Mouse (Mus musculus) adrenal gland, adult 8-10 months (tissue): ENCODE results near the gene Prokr2. TPM values are rescaled to one million over a fixed set of nuclear protein-coding genes. Genes with fewer than 3 reads are reported as not detected.
A peak's percentile ranks its signal among the peaks of the same experiment; 100 is the strongest.

Experiments
- DNase-seq: peaks from one replicate; pipeline ENCODE4 v3.0.0; 2022
- total RNA-seq, 4 experiments: library from RNA; stranded (reverse); gene quantifications; 2 replicates each; pipeline ENCODE4 v1.2.4; 2022

Prokr2 gene
- total RNA-seq: under 1 TPM in 1 of 4 experiments, not detected in 3; 0.07 TPM

- no peak for DNase-seq
These were observed at the start of gene Prokr2 for GRCm38 (mm10) chr2:132385194-132385838. Prokr2 (minus strand) TSS chr2:132385447.

- DNase-seq: no peak
These were observed 42.1 kb upstream of the Prokr2 start for GRCm38 (mm10) chr2:132427160-132427941.

GRCm38 (mm10) chr2:132425576-132425975, 40.3 kb upstream of the Prokr2 start:
- peak; percentile 23 for DNase-seq

- DNase-seq: no peak
These were observed 38.3 kb upstream of the Prokr2 start for GRCm38 (mm10) chr2:132423411-132424047.

- DNase-seq: no peak
These were observed 37.6 kb upstream of the Prokr2 start for GRCm38 (mm10) chr2:132422846-132423245.

GRCm38 (mm10) chr2:132418414-132418813, 33.2 kb upstream of the Prokr2 start:
- no peak for DNase-seq

- DNase-seq: no peak
These were observed 24.9 kb upstream of the Prokr2 start for GRCm38 (mm10) chr2:132410126-132410525.

GRCm38 (mm10) chr2:132398136-132398535, 12.9 kb upstream of the Prokr2 start:
- no peak for DNase-seq

GRCm38 (mm10) chr2:132395753-132396152, 10.5 kb upstream of the Prokr2 start:
- no peak for DNase-seq

- no peak for DNase-seq
These were observed 5.4 kb upstream of the Prokr2 start for GRCm38 (mm10) chr2:132390607-132391160.

GRCm38 (mm10) chr2:132389562-132389961, 4.3 kb upstream of the Prokr2 start:
- DNase-seq: no peak

GRCm38 (mm10) chr2:132384511-132385193, 595 bp downstream of the Prokr2 start:
- DNase-seq: no peak

GRCm38 (mm10) chr2:132382308-132382707, 2.9 kb downstream of the Prokr2 start:
- no peak for DNase-seq

GRCm38 (mm10) chr2:132379690-132380089, 5.6 kb downstream of the Prokr2 start:
- no peak for DNase-seq

GRCm38 (mm10) chr2:132378602-132379150, 6.6 kb downstream of the Prokr2 start:
- DNase-seq: no peak

GRCm38 (mm10) chr2:132377436-132377835, 7.8 kb downstream of the Prokr2 start:
- DNase-seq: no peak

GRCm38 (mm10) chr2:132375721-132376120, 9.5 kb downstream of the Prokr2 start:
- no peak for DNase-seq

- DNase-seq: no peak
These were observed 10.1 kb downstream of the Prokr2 start for GRCm38 (mm10) chr2:132375135-132375534.

- no peak for DNase-seq
These were observed 11.5 kb downstream of the Prokr2 start for GRCm38 (mm10) chr2:132373748-132374147.

- DNase-seq: no peak
These were observed 16.8 kb downstream of the Prokr2 start for GRCm38 (mm10) chr2:132368433-132368832.

- DNase-seq: no peak
These were observed 41.4 kb downstream of the Prokr2 start for GRCm38 (mm10) chr2:132343846-132344245.

- no peak for DNase-seq
These were observed 44.0 kb downstream of the Prokr2 start for GRCm38 (mm10) chr2:132341293-132341692.
